Mouse (Mus musculus): ENCODE results near the gene Gm10271. TPM values are rescaled to one million over a fixed set of nuclear protein-coding genes. Genes with fewer than 3 reads are reported as not detected.

Gene Gm10271
- polyA plus RNA-seq, 1 experiment from 2014 or later, result not detected

DNA sequence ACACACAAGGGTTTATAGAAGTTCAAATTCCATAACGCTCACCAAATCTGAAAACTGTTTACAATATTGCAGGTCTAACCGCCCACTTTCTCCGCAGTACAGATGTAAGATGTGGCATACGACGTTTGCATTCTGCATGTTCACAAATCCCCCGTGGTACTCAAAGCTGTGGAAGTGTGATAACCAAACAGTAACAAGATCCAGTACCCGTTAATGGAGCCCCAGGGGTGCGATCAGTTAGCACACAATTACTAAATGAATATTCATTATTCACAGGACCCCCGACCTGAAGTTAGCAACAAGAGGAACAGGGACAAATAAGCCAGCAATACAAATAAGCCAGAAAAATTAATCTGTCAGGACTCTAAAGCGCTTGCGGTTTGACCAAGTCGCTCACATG is 12.4 kb upstream of the Gm10271 start:
- ATAC-seq (ENCODE audit: low FRiP score, low TSS enrichment), result no peak
- no peak overlapping the region for H3K4me2 ChIP-seq (ENCODE audit: low read length)
- H3K9me3 ChIP-seq (ENCODE audit: control insufficient read depth, low read length), result no peaks in the 10 kb centered on the region
- no peaks in the 10 kb centered on the region for H3K36me3 ChIP-seq (ENCODE audit: control insufficient read depth, insufficient read depth, low read length)
- WGBS, result 53% methylated on average over 12 of the region's 12 CpGs
- H3K27me3 ChIP-seq (ENCODE audit: control insufficient read depth, insufficient read depth, low read length), result no peaks in the 10 kb centered on the region
- H3K27ac ChIP-seq (replicated peaks; ENCODE audit: low read depth, low read length), result no peak overlapping the region
- no peak overlapping the region for H3K9ac ChIP-seq (replicated peaks; ENCODE audit: low read length)
- peaks cover 17% of the 10 kb centered on the region for H3K4me1 ChIP-seq (ENCODE audit: control insufficient read depth, insufficient read depth, low read length)
- DNase-seq, result peak; percentile 61
- H3K4me3 ChIP-seq (replicated peaks; ENCODE audit: low read depth, low read length), result no peak overlapping the region

DNA sequence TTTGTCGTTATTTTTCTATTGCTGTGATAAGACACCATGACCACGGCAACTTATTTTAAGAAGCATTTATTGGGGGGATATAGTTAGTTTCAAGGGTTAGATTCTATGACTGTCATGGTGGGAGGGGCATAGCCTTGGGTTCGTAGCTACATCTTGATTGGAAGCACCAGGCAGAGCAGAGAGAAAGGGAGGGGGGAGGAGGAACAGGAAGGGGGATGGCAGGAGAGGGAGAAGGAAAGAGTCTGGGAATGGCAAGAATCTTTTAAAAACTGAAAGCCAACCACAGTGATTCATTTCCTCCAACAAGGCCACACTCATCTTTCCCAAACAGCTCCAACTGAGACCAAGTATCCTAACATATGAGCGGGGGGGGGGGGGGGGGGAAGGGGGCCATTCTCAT is 10.1 kb upstream of the Gm10271 start:
- no peak for DNase-seq
- H3K36me3 ChIP-seq (ENCODE audit: control insufficient read depth, insufficient read depth, low read length), result no peaks in the 10 kb centered on the region
- no peak overlapping the region for H3K4me3 ChIP-seq (replicated peaks; ENCODE audit: low read depth, low read length)
- ATAC-seq (ENCODE audit: low FRiP score, low TSS enrichment), result no peak
- no peaks in the 10 kb centered on the region for H3K9me3 ChIP-seq (ENCODE audit: control insufficient read depth, low read length)
- no peak overlapping the region for H3K9ac ChIP-seq (replicated peaks; ENCODE audit: low read length)
- H3K4me1 ChIP-seq (ENCODE audit: control insufficient read depth, insufficient read depth, low read length), result peaks cover 16% of the 10 kb centered on the region
- no peaks in the 10 kb centered on the region for H3K27me3 ChIP-seq (ENCODE audit: control insufficient read depth, insufficient read depth, low read length)
- WGBS, result 78% methylated on average over 4 of the region's 4 CpGs
- H3K4me2 ChIP-seq (ENCODE audit: low read length), result no peak overlapping the region
- H3K27ac ChIP-seq (replicated peaks; ENCODE audit: low read depth, low read length), result no peak overlapping the region

DNA sequence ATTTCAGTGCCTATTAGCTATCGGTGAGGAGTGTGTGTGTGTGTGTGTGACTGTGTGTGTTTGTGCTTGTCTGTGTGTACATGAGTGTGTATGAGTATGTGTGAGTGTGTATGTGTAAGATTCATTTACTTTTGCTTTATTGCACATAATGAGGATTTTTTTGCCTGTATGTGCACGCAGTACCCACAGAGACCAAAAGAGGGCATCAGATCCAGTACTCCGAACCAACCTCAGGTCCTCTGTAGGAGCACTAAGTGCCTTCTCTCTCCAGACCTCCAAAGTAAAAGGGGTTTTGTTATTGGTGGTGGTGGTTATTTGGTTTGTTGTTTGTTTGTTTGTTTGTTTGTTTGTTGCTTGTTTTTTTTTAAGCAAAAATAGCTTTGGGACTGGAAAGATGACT is 8.5 kb upstream of the Gm10271 start:
- Histone ChIP-seq H3K4me3 (replicated peaks; ENCODE audit: low read depth, low read length) (no peak overlapping the region), H3K27ac (replicated peaks; ENCODE audit: low read depth, low read length) (no peak overlapping the region), H3K9ac (replicated peaks; ENCODE audit: low read length) (no peak overlapping the region), H3K36me3 (ENCODE audit: control insufficient read depth, insufficient read depth, low read length) (no peaks in the 10 kb centered on the region), H3K4me2 (ENCODE audit: low read length) (no peak overlapping the region), H3K4me1 (ENCODE audit: control insufficient read depth, insufficient read depth, low read length) (no peaks in the 10 kb centered on the region), H3K27me3 (ENCODE audit: control insufficient read depth, insufficient read depth, low read length) (no peaks in the 10 kb centered on the region), H3K9me3 (ENCODE audit: control insufficient read depth, low read length) (no peaks in the 10 kb centered on the region)
- ATAC-seq (ENCODE audit: low FRiP score, low TSS enrichment) (no peak), DNase-seq (peak; percentile 37)
- 75% methylated on average over 3 of the region's 3 CpGs for WGBS

DNA sequence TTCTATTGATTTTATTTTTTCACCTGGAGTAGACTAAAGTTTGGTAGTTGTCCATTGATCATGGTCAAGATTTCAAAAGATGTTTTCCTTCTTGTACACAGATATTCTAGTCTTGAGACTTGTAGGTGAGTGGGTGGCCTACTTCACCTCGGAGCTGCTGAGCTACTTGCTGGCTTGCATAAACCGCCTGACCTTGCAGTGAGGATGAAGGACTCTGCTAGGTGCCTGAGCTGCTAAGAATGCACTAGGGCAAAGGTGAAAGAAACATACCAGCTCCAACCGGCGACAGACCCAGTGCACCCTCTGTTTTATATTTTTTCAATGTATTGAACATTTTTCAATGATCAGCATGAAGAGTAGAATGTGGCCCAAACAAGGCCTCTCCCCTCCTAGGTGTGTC is 7.9 kb upstream of the Gm10271 start:
- no peak for DNase-seq
- no peak for ATAC-seq (ENCODE audit: low FRiP score, low TSS enrichment)
- H3K4me2 ChIP-seq (ENCODE audit: low read length), result no peak overlapping the region
- no peaks in the 10 kb centered on the region for H3K36me3 ChIP-seq (ENCODE audit: control insufficient read depth, insufficient read depth, low read length)
- no peaks in the 10 kb centered on the region for H3K4me1 ChIP-seq (ENCODE audit: control insufficient read depth, insufficient read depth, low read length)
- no peaks in the 10 kb centered on the region for H3K9me3 ChIP-seq (ENCODE audit: control insufficient read depth, low read length)
- no peaks in the 10 kb centered on the region for H3K27me3 ChIP-seq (ENCODE audit: control insufficient read depth, insufficient read depth, low read length)
- H3K27ac ChIP-seq (replicated peaks; ENCODE audit: low read depth, low read length), result no peak overlapping the region
- H3K4me3 ChIP-seq (replicated peaks; ENCODE audit: low read depth, low read length), result no peak overlapping the region
- H3K9ac ChIP-seq (replicated peaks; ENCODE audit: low read length), result no peak overlapping the region
- 83% methylated on average over 4 of the region's 4 CpGs for WGBS

DNA sequence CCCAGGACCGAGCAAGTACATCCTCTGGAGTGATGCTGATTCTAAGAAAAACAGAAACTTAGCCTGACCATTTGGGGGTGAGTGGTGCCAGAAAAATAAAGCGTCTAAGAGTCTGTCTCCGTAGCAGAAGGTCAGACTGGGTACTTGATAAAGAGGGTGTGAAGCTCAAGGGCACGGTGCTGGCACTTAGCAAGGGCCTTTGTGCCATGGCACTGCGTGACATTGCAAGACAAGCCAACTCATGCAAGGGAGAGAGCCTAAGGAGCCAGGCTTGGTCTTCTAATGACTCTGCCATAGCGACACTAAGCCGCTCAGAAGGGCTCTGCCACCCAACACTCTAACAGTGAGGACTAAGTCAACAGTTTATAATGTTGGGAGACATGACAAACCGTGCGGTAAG is 6.4 kb upstream of the Gm10271 start:
- DNase-seq (no peak), ATAC-seq (ENCODE audit: low FRiP score, low TSS enrichment) (no peak)
- no peak overlapping the region for H3K9ac ChIP-seq (replicated peaks; ENCODE audit: low read length)
- H3K4me2 ChIP-seq (ENCODE audit: low read length), result no peak overlapping the region
- no peaks in the 10 kb centered on the region for H3K36me3 ChIP-seq (ENCODE audit: control insufficient read depth, insufficient read depth, low read length)
- H3K9me3 ChIP-seq (ENCODE audit: control insufficient read depth, low read length), result no peaks in the 10 kb centered on the region
- H3K27me3 ChIP-seq (ENCODE audit: control insufficient read depth, insufficient read depth, low read length), result no peaks in the 10 kb centered on the region
- 92% methylated on average over 9 of the region's 9 CpGs for WGBS
- no peak overlapping the region for H3K4me3 ChIP-seq (replicated peaks; ENCODE audit: low read depth, low read length)
- no peak overlapping the region for H3K27ac ChIP-seq (replicated peaks; ENCODE audit: low read depth, low read length)
- no peaks in the 10 kb centered on the region for H3K4me1 ChIP-seq (ENCODE audit: control insufficient read depth, insufficient read depth, low read length)

DNA sequence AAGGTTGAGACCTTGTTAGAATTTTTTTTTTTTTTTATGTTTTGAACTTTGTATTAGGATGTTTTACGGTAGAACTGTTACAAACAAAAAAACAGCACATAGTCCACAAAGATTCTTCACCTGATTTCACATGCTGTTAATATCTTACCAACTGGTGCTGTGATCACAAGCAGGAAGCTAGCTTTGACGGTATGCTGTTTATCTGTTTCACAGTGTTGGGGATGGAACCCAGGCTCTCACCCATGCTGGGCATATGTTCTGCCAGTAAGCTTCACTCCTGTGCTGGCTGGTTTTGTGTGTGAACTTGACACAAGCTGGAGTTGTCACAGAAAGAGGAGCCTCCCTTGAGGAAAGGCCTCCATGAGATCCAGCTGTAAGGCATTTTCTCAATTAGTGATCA is 5.4 kb upstream of the Gm10271 start:
- WGBS, result 91% methylated on average over 2 of the region's 2 CpGs
- Histone ChIP-seq H3K4me1 (ENCODE audit: control insufficient read depth, insufficient read depth, low read length) (no peaks in the 10 kb centered on the region), H3K27ac (replicated peaks; ENCODE audit: low read depth, low read length) (no peak overlapping the region), H3K27me3 (ENCODE audit: control insufficient read depth, insufficient read depth, low read length) (no peaks in the 10 kb centered on the region), H3K9ac (replicated peaks; ENCODE audit: low read length) (no peak overlapping the region), H3K9me3 (ENCODE audit: control insufficient read depth, low read length) (no peaks in the 10 kb centered on the region), H3K4me3 (replicated peaks; ENCODE audit: low read depth, low read length) (no peak overlapping the region), H3K4me2 (ENCODE audit: low read length) (no peak overlapping the region), H3K36me3 (ENCODE audit: control insufficient read depth, insufficient read depth, low read length) (no peaks in the 10 kb centered on the region)
- DNase-seq, result no peak
- ATAC-seq (ENCODE audit: low FRiP score, low TSS enrichment), result no peak

DNA sequence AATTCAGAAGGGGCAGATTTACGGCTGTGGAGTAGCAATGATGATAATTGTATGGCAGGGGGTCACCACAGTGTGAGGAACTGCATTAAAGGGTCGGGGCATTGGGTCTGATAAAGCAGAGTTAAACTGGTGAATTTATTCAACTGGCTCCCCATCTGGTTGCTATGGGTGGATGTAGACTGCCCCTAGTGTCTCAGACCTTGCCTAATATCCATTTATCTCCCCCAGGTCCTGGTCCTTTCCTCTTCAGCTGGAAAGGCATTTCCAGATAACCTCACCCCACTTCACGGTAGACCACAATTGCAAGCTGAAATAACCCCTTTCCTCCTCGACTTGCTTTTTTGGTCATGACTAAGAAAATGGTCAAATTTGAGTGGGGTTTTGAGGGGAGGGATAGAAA is 5.0 kb upstream of the Gm10271 start:
- H3K4me3 ChIP-seq (replicated peaks; ENCODE audit: low read depth, low read length), result no peak overlapping the region
- no peak overlapping the region for H3K9ac ChIP-seq (replicated peaks; ENCODE audit: low read length)
- no peak for DNase-seq
- H3K27ac ChIP-seq (replicated peaks; ENCODE audit: low read depth, low read length), result no peak overlapping the region
- no peaks in the 10 kb centered on the region for H3K36me3 ChIP-seq (ENCODE audit: control insufficient read depth, insufficient read depth, low read length)
- 85% methylated on average over 4 of the region's 4 CpGs for WGBS
- no peaks in the 10 kb centered on the region for H3K9me3 ChIP-seq (ENCODE audit: control insufficient read depth, low read length)
- H3K27me3 ChIP-seq (ENCODE audit: control insufficient read depth, insufficient read depth, low read length), result no peaks in the 10 kb centered on the region
- H3K4me2 ChIP-seq (ENCODE audit: low read length), result no peak overlapping the region
- ATAC-seq (ENCODE audit: low FRiP score, low TSS enrichment), result no peak
- no peaks in the 10 kb centered on the region for H3K4me1 ChIP-seq (ENCODE audit: control insufficient read depth, insufficient read depth, low read length)

DNA sequence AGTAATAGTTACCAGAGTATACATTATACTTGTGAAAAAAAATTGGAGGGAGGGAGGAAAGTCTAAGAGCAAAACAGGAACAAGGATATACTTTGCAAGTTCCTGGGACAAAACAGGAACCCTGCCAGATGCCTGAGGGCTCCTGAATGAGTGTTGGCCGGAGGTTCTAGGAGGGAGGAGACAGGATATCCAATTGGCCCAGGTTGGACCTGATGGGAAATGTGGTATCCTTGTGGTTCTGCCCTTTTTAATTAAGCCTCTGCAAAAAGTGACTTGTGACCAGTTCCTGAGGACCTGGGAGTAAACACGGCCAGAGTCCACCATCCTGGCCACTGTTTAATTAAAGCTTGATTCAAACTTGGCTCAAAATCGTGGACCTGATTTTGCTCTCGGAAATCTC is 3.7 kb downstream of the Gm10271 start:
- no peaks in the 10 kb centered on the region for H3K9me3 ChIP-seq (ENCODE audit: control insufficient read depth, low read length)
- 92% methylated on average over 4 of the region's 4 CpGs for WGBS
- H3K4me3 ChIP-seq (replicated peaks; ENCODE audit: low read depth, low read length), result no peak overlapping the region
- ATAC-seq (ENCODE audit: low FRiP score, low TSS enrichment) (no peak), DNase-seq (no peak)
- no peaks in the 10 kb centered on the region for H3K36me3 ChIP-seq (ENCODE audit: control insufficient read depth, insufficient read depth, low read length)
- no peaks in the 10 kb centered on the region for H3K4me1 ChIP-seq (ENCODE audit: control insufficient read depth, insufficient read depth, low read length)
- H3K4me2 ChIP-seq (ENCODE audit: low read length), result no peak overlapping the region
- no peaks in the 10 kb centered on the region for H3K27me3 ChIP-seq (ENCODE audit: control insufficient read depth, insufficient read depth, low read length)
- no peak overlapping the region for H3K9ac ChIP-seq (replicated peaks; ENCODE audit: low read length)
- no peak overlapping the region for H3K27ac ChIP-seq (replicated peaks; ENCODE audit: low read depth, low read length)

DNA sequence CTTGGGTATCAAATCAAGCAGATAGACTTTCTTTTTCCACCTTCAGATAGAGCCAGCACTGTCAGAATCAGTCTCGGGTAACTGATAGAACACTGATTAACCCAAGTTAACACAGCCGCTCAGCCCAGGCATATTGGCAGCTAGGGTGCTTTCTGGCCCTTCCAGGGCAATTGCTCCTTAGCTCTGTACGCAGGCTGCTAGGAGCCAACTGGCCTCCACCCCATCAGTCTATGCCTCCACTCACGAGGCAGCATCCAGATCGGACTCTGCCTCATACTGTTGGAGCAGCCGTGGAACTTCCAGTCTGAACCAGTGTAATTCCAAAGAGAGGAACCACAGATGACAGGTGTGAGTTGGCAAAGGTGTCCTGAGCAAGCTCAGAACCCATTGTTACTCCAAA is 6.3 kb downstream of the Gm10271 start:
- WGBS, result 84% methylated on average over 6 of the region's 6 CpGs
- no peak for ATAC-seq (ENCODE audit: low FRiP score, low TSS enrichment)

More for the DNA sequence above, 6.3 kb downstream of the Gm10271 start:
- H3K9me3 ChIP-seq (ENCODE audit: control insufficient read depth, low read length), result no peaks in the 10 kb centered on the region
- no peaks in the 10 kb centered on the region for H3K36me3 ChIP-seq (ENCODE audit: control insufficient read depth, insufficient read depth, low read length)
- H3K27me3 ChIP-seq (ENCODE audit: control insufficient read depth, insufficient read depth, low read length), result no peaks in the 10 kb centered on the region
- no peak overlapping the region for H3K27ac ChIP-seq (replicated peaks; ENCODE audit: low read depth, low read length)
- no peak overlapping the region for H3K4me3 ChIP-seq (replicated peaks; ENCODE audit: low read depth, low read length)
- no peak overlapping the region for H3K9ac ChIP-seq (replicated peaks; ENCODE audit: low read length)
- no peaks in the 10 kb centered on the region for H3K4me1 ChIP-seq (ENCODE audit: control insufficient read depth, insufficient read depth, low read length)
- no peak overlapping the region for H3K4me2 ChIP-seq (ENCODE audit: low read length)
- no peak for DNase-seq

Data from midbrain, embryonic 14.5 days (tissue).